Mouse (Mus musculus) heart, postnatal 0 days (tissue): ENCODE results near the gene C1galt1c1.

Source experiments
- CTCF ChIP-seq: IDR thresholded peaks from 2 replicates; pipeline ENCODE4 v1.5.1; 2016; ENCODE audit warnings: antibody characterized with exemption, control low read depth, low read depth
- EP300 ChIP-seq: IDR thresholded peaks from 2 replicates; pipeline ENCODE4 v1.6.1; 2016; ENCODE audit warnings: antibody characterized with exemption, low read depth

GRCm38 (mm10) chrX:38656206-38656883 is 21.5 kb upstream of the C1galt1c1 start:
- no peak for TF ChIP-seq CTCF
- TF ChIP-seq EP300 = no peak
